Mouse (Mus musculus) forelimb bud, embryonic 11.5 days (tissue): Measurements from ENCODE around the gene Hes7.
"Not testable (repeated sequence)": the region's sequence is repeated elsewhere in the genome, so short reads cannot be mapped to it uniquely, and the experiment has no call there.

ENCODE experiments used
- DNase-seq: peaks from one replicate; pipeline ENCODE4 v3.0.0-alpha.2; 2012; ENCODE audit warnings: low read depth, low spot score

Gene Hes7

DNA sequence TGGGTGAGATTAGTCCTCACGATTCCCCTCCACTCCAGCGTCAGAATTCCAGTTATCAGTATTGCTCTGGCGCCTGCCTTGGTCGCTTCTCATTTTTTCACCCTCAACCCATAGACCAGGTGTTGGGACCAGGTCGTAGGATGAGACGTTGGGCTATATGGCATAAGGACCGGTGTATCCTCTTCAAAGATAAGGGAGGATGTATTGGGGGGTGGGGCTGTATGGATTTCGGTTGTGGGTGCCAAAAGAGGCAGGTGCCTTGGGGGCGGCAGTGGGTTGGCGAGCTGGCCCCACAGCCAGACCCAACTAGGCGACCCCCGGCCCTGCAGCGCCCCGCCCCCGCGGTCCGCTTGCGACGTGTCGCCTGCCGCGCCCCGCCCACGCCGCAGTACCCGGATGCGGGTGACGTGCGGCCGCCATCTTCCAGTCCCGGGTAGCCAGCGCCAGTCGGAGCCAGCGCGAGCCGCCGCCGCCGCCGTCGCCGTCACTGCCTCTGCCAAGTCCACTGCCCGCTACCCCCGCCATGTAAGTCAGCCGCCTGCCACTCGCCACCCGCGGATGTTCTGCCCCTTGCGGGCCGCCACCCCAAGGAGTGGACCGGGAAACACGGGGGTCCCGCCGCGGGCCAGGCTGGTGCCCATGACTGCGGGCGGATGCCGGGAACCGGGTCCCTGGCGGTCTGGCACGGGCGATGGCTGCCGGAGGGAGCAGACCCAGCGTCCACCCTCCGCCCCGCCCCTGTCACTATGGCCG lies 31.9 kb upstream of the Hes7 start, which contains the start of gene Vamp2:
Gene Vamp2, plus strand, starts transcription at position 388 of the 753 bp plus-strand sequence.
- DNase-seq: peak; percentile 80

DNA sequence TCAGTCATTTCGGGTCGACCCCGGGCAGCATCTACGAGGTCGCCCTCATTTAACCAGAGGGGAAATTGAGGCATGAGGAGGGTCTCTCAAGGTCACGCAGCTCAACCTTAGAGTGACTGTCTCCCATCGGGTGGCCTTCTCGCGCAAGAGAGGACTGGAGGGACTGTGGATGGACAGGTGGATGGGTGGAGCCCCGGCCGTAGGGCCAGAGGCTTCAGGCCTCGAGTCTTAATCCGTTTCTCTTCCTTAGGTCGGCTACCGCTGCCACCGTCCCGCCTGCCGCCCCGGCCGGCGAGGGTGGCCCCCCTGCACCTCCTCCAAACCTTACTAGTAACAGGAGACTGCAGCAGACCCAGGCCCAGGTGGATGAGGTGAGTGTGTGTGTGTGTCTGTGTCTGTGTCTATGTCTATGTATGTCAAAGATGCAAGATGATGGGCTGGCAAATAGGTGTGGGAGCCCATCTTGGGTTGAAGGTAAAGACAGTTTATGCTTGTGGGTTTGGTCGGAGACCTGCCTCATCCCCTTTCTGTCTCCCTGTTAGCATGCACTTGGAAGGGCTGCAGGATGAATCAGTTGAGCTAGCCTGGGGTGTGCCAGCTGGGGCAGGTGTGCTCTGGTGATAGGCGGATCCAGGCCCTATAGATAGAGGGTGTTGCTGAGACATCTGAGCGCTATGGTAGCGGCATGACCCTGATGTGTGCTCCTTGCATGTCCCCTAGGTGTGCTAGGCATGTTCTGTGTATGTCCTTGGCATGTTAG lies 31.2 kb upstream of the Hes7 start:
- no peak for DNase-seq

GRCm38 (mm10) chr11:69089616-69090290 lies 30.5 kb upstream of the Hes7 start:
- no peak for DNase-seq

- DNase-seq: no peak
Observed at GRCm38 (mm10) chr11:69090367-69090766, 29.8 kb upstream of the Hes7 start.

DNA sequence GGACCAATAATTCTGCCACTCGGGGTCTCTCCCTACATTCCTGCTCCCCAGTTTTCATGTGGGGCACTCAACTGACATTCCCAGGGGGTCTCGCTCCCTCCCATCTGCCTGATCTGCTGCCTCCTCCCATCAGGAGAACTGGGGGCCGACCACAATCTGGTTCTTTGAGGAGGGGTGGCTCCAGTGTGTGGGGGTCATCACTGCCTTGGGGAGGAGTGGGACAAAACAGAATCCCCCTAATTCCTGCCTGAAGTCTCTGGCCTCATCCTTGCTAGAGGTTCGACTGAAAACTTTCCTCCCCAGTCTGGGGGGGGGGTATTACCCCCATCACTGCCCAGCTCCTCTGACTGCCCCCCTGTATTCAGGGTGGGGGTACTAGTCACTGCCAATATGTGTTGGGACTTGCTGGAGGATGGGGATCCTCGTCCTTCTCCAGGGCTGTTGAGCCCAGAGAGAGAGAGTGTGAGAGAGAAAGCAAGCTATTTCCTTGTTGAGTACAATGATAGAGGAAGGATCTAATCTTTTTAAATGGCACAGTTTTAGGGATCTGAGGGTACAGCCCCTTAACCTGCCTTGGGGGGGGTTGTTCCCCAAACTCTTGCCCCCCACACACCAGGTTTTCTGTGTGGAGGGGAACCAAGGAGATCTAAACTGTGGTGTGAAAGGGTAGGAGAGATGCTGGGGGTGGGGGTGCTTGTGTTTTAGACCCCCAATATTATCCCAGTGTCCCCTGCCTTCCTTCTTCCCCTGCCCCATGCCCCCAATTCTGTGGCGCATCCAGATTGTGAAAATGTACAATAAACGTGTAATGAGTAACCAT lies 28.4 kb upstream of the Hes7 start:
- DNase-seq: no peak

DNA sequence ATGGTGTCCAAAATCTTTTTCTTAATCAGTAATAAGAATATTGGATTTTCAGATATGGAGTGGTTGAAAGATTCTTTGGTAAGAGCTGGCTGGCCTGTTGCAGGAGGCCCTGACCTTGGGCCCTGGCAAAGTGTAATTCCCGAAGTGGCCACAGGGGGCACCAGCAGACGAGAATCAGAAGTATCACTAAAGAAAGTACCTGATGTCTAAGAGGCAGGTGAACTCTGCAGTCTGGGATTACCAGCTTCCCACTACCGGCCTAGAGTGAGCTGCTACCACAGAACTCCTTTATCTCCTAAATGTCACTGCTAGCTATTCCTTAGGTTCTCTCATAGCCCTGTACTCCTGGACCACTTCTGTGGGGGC lies 27.8 kb upstream of the Hes7 start:
- peak; percentile 76 for DNase-seq

GRCm38 (mm10) chr11:69092871-69093270 lies 27.3 kb upstream of the Hes7 start:
- no peak for DNase-seq

- DNase-seq: not testable (repeated sequence)
Observed at GRCm38 (mm10) chr11:69093856-69094255, 26.3 kb upstream of the Hes7 start.

DNA sequence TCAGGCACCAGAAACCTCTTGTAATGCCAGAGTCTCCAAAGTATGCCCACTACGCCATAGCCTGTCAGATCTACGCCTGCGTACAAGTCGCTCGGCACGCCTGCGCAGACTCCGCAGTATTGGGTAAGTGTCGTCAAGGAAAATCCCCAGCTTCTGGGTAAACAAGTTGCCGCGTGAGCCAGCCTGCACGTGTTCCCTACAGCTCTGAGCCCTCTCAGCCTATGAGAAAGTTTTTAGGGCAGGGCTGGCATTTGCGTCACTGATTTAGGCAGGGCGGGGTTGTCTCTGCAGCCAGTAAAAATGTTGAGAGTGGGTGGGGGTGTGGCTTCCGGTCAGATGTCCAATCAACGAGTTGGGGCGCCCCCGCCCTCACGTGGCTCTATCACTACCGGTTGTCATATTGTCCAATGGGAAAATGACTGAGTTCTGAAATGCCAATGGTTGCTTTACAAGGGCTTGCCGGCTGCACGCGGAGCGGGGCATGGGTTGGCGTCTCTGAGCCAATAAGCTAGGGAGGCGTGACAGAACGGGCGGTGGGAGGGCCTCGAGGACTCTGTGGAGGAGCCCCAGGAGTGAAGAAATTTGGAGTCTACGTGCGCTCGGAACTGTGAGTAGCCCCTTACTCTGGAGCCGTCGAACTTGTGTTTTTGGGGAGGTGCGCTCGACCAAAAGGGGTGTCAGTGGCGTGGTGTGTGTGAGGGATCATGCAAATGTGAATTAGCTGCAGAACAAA lies 25.3 kb upstream of the Hes7 start, which contains the start of gene Per1:
Gene Per1, plus strand, starts transcription at position 521 of the 733 bp plus-strand sequence.
- peak; percentile 99 for DNase-seq

DNA sequence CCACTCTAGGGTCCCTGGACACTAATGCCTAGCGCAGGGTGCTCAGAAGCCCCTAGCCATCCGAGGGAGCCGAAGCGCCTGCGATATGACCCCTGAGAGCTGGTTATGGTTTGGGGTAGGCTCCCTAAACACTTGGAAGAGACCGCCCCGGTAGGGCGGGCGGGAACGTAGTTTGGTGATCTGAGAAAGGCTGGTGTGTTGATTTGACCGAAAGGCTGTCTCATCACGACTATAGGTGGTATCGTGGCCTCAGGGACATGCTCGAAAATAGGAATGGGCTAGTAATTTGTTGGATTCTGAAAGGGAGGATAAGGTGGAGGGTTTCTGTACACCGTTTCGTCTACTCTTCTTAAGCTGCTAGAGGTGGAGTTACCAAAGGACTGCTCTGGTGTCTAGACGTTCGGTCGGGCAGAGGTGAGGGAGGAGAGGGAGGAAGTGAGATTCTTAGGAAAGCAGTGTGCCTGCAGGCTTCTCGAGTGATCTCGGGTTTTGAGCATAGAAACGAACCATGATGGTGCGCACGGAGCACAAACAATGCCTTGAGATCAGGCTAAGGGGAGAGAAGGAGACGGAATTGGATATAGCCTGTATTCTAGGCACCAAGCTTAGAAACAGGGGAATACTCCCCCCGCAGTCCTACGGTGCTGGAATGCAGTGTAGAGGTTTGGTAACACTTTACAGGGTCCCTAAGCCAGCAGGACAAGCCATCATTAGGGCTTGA lies 24.5 kb upstream of the Hes7 start:
- no peak for DNase-seq

- no peak for DNase-seq
Observed at GRCm38 (mm10) chr11:69096360-69096986, 23.7 kb upstream of the Hes7 start.

GRCm38 (mm10) chr11:69096987-69097900 lies 23.0 kb upstream of the Hes7 start:
- peak; percentile 76 for DNase-seq

DNA sequence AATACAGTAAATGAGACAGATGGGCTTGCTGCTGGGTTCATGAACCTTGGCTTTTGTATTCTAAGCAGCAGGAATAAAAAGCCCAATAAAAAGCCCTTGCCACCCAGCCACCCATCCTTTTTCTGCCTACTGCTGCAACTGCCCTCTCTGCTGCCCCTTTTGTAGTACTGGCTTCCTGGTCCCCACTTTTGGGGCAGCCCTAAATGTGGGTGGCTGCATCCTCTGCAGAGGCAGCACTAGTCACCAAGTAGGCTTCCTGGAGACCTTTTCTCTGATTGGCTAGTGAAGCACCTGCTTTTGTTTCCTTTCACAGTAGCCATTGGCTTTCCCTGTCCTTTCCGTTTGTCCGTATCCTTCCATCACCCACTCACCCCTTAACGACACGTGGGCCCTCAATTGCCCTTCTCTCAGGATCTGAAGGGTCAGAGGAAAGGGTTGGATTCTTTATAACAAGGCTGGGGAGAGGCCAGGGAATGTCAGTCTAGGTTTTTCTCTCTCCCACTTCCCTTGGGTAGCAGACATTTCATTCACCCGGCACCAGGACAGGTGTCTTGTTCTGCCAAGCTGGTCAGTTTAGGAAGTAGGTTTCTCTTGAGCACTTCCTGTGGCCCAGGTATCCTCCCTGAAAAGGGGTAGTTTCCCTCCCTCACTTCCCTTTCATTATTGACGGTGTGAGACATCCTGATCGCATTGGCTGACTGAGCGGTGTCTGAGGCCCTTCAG lies 22.0 kb upstream of the Hes7 start:
- DNase-seq: no peak

- DNase-seq: peak; percentile 90
Observed at GRCm38 (mm10) chr11:69098762-69099091, 21.5 kb upstream of the Hes7 start.

DNA sequence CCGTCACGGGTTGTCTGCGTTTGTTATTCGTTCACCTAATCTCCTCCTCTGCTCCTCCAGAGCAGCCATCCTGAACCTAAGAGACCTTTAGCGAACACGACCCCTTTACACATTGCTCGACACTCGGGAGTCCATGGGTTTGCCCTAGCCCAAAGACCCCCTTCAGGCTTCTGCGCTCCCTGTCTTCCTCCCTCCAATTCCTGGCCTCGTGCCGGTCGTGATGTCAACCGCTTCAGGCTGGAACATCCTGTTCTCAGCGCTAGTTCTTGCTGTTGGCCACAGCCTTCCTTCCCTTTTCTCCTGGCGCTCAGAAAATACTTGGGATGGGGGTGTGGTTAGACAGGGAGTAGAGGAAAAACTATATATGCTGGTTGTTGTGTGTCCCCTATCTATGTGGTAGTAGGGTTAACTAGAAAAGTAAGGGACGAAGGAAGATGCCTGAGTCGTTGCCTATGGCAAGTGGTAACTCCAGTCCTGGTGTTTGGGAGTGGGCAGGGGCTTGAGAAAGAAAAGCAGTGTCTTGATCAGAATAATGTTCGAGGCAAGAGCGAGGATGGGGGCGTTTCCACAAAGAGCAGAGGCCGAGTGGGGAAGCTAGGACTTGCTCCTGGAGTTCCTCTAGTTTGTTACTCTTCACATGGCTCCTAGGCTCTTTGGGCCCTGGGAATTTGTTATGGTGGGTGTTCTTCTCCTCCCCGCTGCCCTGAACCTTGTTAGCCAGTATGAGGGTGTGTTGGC lies 20.9 kb upstream of the Hes7 start:
- DNase-seq: no peak

GRCm38 (mm10) chr11:69099915-69100345 lies 20.3 kb upstream of the Hes7 start:
- peak; percentile 82 for DNase-seq

- no peak for DNase-seq
Observed at GRCm38 (mm10) chr11:69100639-69101360, 19.4 kb upstream of the Hes7 start.
